Mouse (Mus musculus): ENCODE data around the gene Tm4sf20. TPM values are rescaled to one million over a fixed set of nuclear protein-coding genes. Genes with fewer than 3 reads are reported as not detected.

The Tm4sf20 gene
- total RNA-seq, 2 experiments from 2014 or later = not detected

GRCm38 (mm10) chr1:82717816-82718512, 50.3 kb downstream of the Tm4sf20 start:
- DNase-seq (ENCODE audit: low spot score in 2 of 2) = no peak

Other genes with a start within 250 kb of the Tm4sf20 start
- gene Col4a4, start 181.6 kb downstream of the Tm4sf20 start, total RNA-seq (2021) = 10 to 100 TPM in 1 of 2 experiments, 1 to 10 TPM in 1; 6.9 to 12.7 TPM
- gene Col4a3, start 181.5 kb downstream of the Tm4sf20 start, total RNA-seq (2021) = 1 to 10 TPM; 2.0 to 4.4 TPM
- gene Mff, start 43.6 kb downstream of the Tm4sf20 start, total RNA-seq (2021) = 100 to 1,000 TPM; 162 to 165 TPM
- not detected for gene Gm47791, start 2.8 kb upstream of the Tm4sf20 start, total RNA-seq (2021)
- 10 to 100 TPM; 47.0 to 48.7 TPM for gene Agfg1, start 71.0 kb upstream of the Tm4sf20 start, total RNA-seq (2021)
- under 1 TPM; 0.39 to 0.68 TPM for gene A030005L19Rik, start 144.9 kb upstream of the Tm4sf20 start, total RNA-seq (2021)
- not detected for gene A030014E15Rik, start 156.5 kb upstream of the Tm4sf20 start, total RNA-seq (2021)
- gene Gm6217, start 162.9 kb upstream of the Tm4sf20 start, total RNA-seq (2021) = not detected
- gene A030003K21Rik, start 174.9 kb upstream of the Tm4sf20 start, total RNA-seq (2021) = not detected
- gene Gm7544, start 187.6 kb upstream of the Tm4sf20 start, total RNA-seq (2021) = not detected
- not detected for gene Gm47955, start 191.8 kb upstream of the Tm4sf20 start, total RNA-seq (2021)
- not detected for gene Gm47959, start 232.1 kb upstream of the Tm4sf20 start, total RNA-seq (2021)

Measured in adrenal gland, postnatal 4 days (tissue).